Mouse (Mus musculus): ENCODE data around the gene Csf2. TPM values are rescaled to one million over a fixed set of nuclear protein-coding genes. Genes with fewer than 3 reads are reported as not detected.

Gene Csf2
- polyA plus RNA-seq, 1 experiment from 2014 or later = not detected

- no peaks in the 10 kb centered on the region for H3K36me3 ChIP-seq
- H3K9me3 ChIP-seq = no peaks in the 10 kb centered on the region
- no peaks in the 10 kb centered on the region for H3K4me1 ChIP-seq
- 55% methylated on average over 3 of the region's 3 CpGs for WGBS
- H3K4me2 ChIP-seq = no peak overlapping the region
- no peak overlapping the region for H3K9ac ChIP-seq
- no peak for ATAC-seq (ENCODE audit: insufficient number of reproducible peaks, low FRiP score, low TSS enrichment, low read depth)
- no peak overlapping the region for H3K27ac ChIP-seq
- no peak overlapping the region for H3K4me3 ChIP-seq
- H3K27me3 ChIP-seq = no peaks in the 10 kb centered on the region
Observed at GRCm38 (mm10) chr11:54201881-54202685, 47.4 kb downstream of the Csf2 start.

GRCm38 (mm10) chr11:54201287-54201773, 48.1 kb downstream of the Csf2 start:
- H3K9me3 ChIP-seq = no peaks in the 10 kb centered on the region
- no peak overlapping the region for H3K4me2 ChIP-seq
- H3K27ac ChIP-seq = no peak overlapping the region
- H3K27me3 ChIP-seq = no peaks in the 10 kb centered on the region
- no peak for ATAC-seq (ENCODE audit: insufficient number of reproducible peaks, low FRiP score, low TSS enrichment, low read depth)
- H3K4me3 ChIP-seq = no peak overlapping the region
- H3K4me1 ChIP-seq = no peaks in the 10 kb centered on the region
- no peaks in the 10 kb centered on the region for H3K36me3 ChIP-seq
- H3K9ac ChIP-seq = no peak overlapping the region
- 86% methylated on average over 5 of the region's 5 CpGs for WGBS

Other genes with a start within 250 kb of the Csf2 start
- gene Slc22a4, start 221.6 kb downstream of the Csf2 start, polyA plus RNA-seq (2015; fragmentation: Nextera tagmentation; extraction: Ambion mirVana) = 6.9 and 7.9 TPM in 2 replicates
- gene Pdlim4, start 180.7 kb downstream of the Csf2 start, polyA plus RNA-seq (2015; fragmentation: Nextera tagmentation; extraction: Ambion mirVana) = 125 and 136 TPM in 2 replicates
- 132 and 149 TPM in 2 replicates for gene P4ha2, start 149.6 kb downstream of the Csf2 start, polyA plus RNA-seq (2015; fragmentation: Nextera tagmentation; extraction: Ambion mirVana)
- not detected in 2 replicates for gene Il3, start 17.6 kb upstream of the Csf2 start, polyA plus RNA-seq (2015; fragmentation: Nextera tagmentation; extraction: Ambion mirVana)
- 0.52 and 0.93 TPM in 2 replicates for gene Acsl6, start 54.1 kb upstream of the Csf2 start, polyA plus RNA-seq (2015; fragmentation: Nextera tagmentation; extraction: Ambion mirVana)
- gene Meikin, start 121.0 kb upstream of the Csf2 start, polyA plus RNA-seq (2015; fragmentation: Nextera tagmentation; extraction: Ambion mirVana) = not detected in 2 replicates
- gene Fnip1, start 188.5 kb upstream of the Csf2 start, polyA plus RNA-seq (2015; fragmentation: Nextera tagmentation; extraction: Ambion mirVana) = 10.3 and 11.3 TPM in 2 replicates

Data from limb, embryonic 15.5 days (tissue).